Mouse (Mus musculus) G1E (cell line): ENCODE results near the gene Rint1. TPM values are rescaled to one million over a fixed set of nuclear protein-coding genes. Genes with fewer than 3 reads are reported as not detected.
"Not testable (repeated sequence)": the region's sequence is repeated elsewhere in the genome, so short reads cannot be mapped to it uniquely, and the experiment has no call there.

ENCODE experiments used
- ATAC-seq: 2 replicates; pipeline ENCODE4 v1.8.0; 2016; ENCODE audit warnings: mild to moderate bottlenecking; ENCODE audit not compliant: insufficient number of reproducible peaks, poor library complexity, low FRiP score, severe bottlenecking; ENCODE audit errors: extremely low read depth
- DNase-seq: peaks from one replicate; pipeline ENCODE4 v3.0.0; 2012; ENCODE audit warnings: low spot score
- H3K27me3 ChIP-seq: 2 replicates; pipeline ENCODE4 v1.6.1; 2012; ENCODE audit warnings: mild to moderate bottlenecking, low read length, inconsistent platforms; ENCODE audit not compliant: insufficient read depth
- H3K36me3 ChIP-seq: replicated peaks from 2 replicates; pipeline ENCODE3; 2012; ENCODE audit warnings: mild to moderate bottlenecking, inconsistent platforms
- H3K4me1 ChIP-seq: 2 replicates; pipeline ENCODE4 v1.6.1; 2012; ENCODE audit warnings: low read depth, low read length, inconsistent platforms, mixed read lengths; ENCODE audit not compliant: insufficient read depth
- H3K4me3 ChIP-seq: 2 replicates; pipeline ENCODE4 v1.5.1; 2012; ENCODE audit warnings: low read depth, mild to moderate bottlenecking, inconsistent platforms, low read length, moderate library complexity, mixed read lengths
- H3K9me3 ChIP-seq: replicated peaks from 2 replicates; pipeline ENCODE4 v1.6.1; 2012; ENCODE audit warnings: inconsistent platforms
- CTCF ChIP-seq: IDR thresholded peaks from 2 replicates; pipeline ENCODE4 v1.5.1; 2012; ENCODE audit warnings: low read depth, low read length, inconsistent platforms, mixed read lengths
- GATA1 ChIP-seq: IDR thresholded peaks from 2 replicates; pipeline ENCODE4 v1.6.1; 2012; ENCODE audit warnings: borderline replicate concordance, low read length, inconsistent platforms, mixed read lengths
- GATA2 ChIP-seq: IDR thresholded peaks from 2 replicates; pipeline ENCODE4 v1.6.1; 2012; ENCODE audit warnings: low read depth, low read length, inconsistent platforms, borderline replicate concordance
- POLR2AphosphoS5 ChIP-seq: IDR thresholded peaks from 2 replicates; pipeline ENCODE4 v1.6.1; 2012; ENCODE audit warnings: low read depth, low read length, inconsistent platforms; ENCODE audit not compliant: insufficient replicate concordance
- TAL1 ChIP-seq: conservative IDR thresholded peaks from 2 replicates; pipeline ENCODE4 v1.6.1; 2012; ENCODE audit warnings: low read depth, low read length, inconsistent platforms, mixed read lengths
- polyA plus RNA-seq: library from polyadenylated mRNA; stranded (reverse); fragments of >175 nt; gene quantifications from 2 replicates; pipeline ENCODE4 v1.2.3, GENCODE M21; 2012
- total RNA-seq, 2 experiments: library from RNA; stranded (forward) in 1 of 2; stranded (reverse) in 1 of 2; fragments of 200-1000 nt in 1 of 2; fragments of >200 nt in 1 of 2; fragmentation: Nextera tagmentation in 1 of 2; gene quantifications; 2 replicates each; pipeline ENCODE4 v1.2.3; 2014 to 2017

Gene Rint1
- total and polyA plus RNA-seq, 3 experiments = 13.8 to 67.0 (median 34.2) TPM

- DNase-seq = peak; percentile 96
- H3K4me3 ChIP-seq = peak within 1 kb of the TSS; percentile 76
- H3K36me3 ChIP-seq = peaks cover 29% of the 10 kb centered on the region
- H3K4me1 ChIP-seq = peaks cover 13% of the 10 kb centered on the region
- peak; percentile 82 for ATAC-seq
- peaks cover 2% of the 10 kb centered on the region; the same call in 1 of the 2 replicates for H3K27me3 ChIP-seq
- H3K9me3 ChIP-seq = 0 out of 2 replicates have a peak, but pooled peaks cover 2% of the 10 kb centered on the region
- TF ChIP-seq TAL1 (no peak), GATA1 (no peak), CTCF (no peak), POLR2AphosphoS5 (no peak), GATA2 (no peak)
These were observed 56.4 kb downstream of the Rint1 start, which contains the start of gene Tomm7 for GRCm38 (mm10) chr5:23843674-23844530. Tomm7 (minus strand) TSS chr5:23844161.

GRCm38 (mm10) chr5:23844531-23844841 is 57.0 kb downstream of the Rint1 start:
- Histone ChIP-seq H3K4me3 (peak overlapping the region; percentile 76), H3K36me3 (peaks cover 23% of the 10 kb centered on the region), H3K4me1 (peaks cover 13% of the 10 kb centered on the region), H3K9me3 (0 out of 2 replicates have a peak, but pooled peaks cover 2% of the 10 kb centered on the region), H3K27me3 (peaks cover 2% of the 10 kb centered on the region; the same call in 1 of the 2 replicates)
- no peak for TF ChIP-seq GATA1
- TF ChIP-seq POLR2AphosphoS5 = no peak
- TF ChIP-seq CTCF = no peak
- TF ChIP-seq GATA2 = no peak
- TF ChIP-seq TAL1 = no peak
- ATAC-seq = no peak
- no peak for DNase-seq

- H3K9me3 ChIP-seq = 0 out of 2 replicates have a peak, but pooled peaks cover 2% of the 10 kb centered on the region
- no peak overlapping the region for H3K4me3 ChIP-seq
- H3K36me3 ChIP-seq = peaks cover 19% of the 10 kb centered on the region
- H3K4me1 ChIP-seq = peaks cover 13% of the 10 kb centered on the region
- DNase-seq = no peak
- no peak for ATAC-seq
- TF ChIP-seq GATA2 (no peak), POLR2AphosphoS5 (no peak)
- H3K27me3 ChIP-seq = peaks cover 2% of the 10 kb centered on the region; the same call in 1 of the 2 replicates
These were observed 57.6 kb downstream of the Rint1 start for GRCm38 (mm10) chr5:23845141-23845540.

- Histone ChIP-seq H3K36me3 (peaks cover 23% of the 10 kb centered on the region), H3K27me3 (peaks cover 2% of the 10 kb centered on the region; the same call in 1 of the 2 replicates), H3K4me1 (peaks cover 2% of the 10 kb centered on the region; the same call in 1 of the 2 replicates), H3K9me3 (0 out of 2 replicates have a peak, but pooled peaks cover 2% of the 10 kb centered on the region), H3K4me3 (peak overlapping the region; percentile 72)
- peak; percentile 98 for ATAC-seq
- TF ChIP-seq TAL1 = no peak
- peak; percentile 37 for TF ChIP-seq CTCF
- no peak for TF ChIP-seq GATA2
- peak; percentile 68 for DNase-seq
These were observed 63.0 kb downstream of the Rint1 start for GRCm38 (mm10) chr5:23850345-23851159.

- peak overlapping the region; percentile 72 for H3K4me3 ChIP-seq
- H3K4me1 ChIP-seq, H3K27me3 ChIP-seq, DNase-seq, ATAC-seq, H3K9me3 ChIP-seq: not testable (repeated sequence)
- peaks cover 30% of the 10 kb centered on the region for H3K36me3 ChIP-seq
These were observed 63.6 kb downstream of the Rint1 start for GRCm38 (mm10) chr5:23851160-23851555.

- H3K4me3 ChIP-seq, DNase-seq, H3K27me3 ChIP-seq, ATAC-seq, H3K9me3 ChIP-seq, H3K4me1 ChIP-seq: not testable (repeated sequence)
- H3K36me3 ChIP-seq = peaks cover 45% of the 10 kb centered on the region
These were observed 65.4 kb downstream of the Rint1 start for GRCm38 (mm10) chr5:23852916-23853315.
